Mouse (Mus musculus): ENCODE measurements at regions not wholly inside any gene's neighbourhood (a gene's known extent, or its start where the extent isn't known, plus 50 kb on each side); places are given as distances from the start of the nearest gene placed in this dataset.

- TF ChIP-seq CTCF (IDR thresholded peaks at IDR 0.05; ENCODE audit: low read depth) (no peak), EP300 (IDR thresholded peaks at IDR 0.05; ENCODE audit: low read depth) (no peak)
Measured at GRCm38 (mm10) chr15:59887381-59888130, 128.9 kb downstream of the 4933412E24Rik start.

Data from liver, postnatal 0 days (tissue).